Mouse (Mus musculus): ENCODE results near the gene Nlrp14.
A peak's percentile ranks its signal among the peaks of the same experiment; 100 is the strongest.

DNA sequence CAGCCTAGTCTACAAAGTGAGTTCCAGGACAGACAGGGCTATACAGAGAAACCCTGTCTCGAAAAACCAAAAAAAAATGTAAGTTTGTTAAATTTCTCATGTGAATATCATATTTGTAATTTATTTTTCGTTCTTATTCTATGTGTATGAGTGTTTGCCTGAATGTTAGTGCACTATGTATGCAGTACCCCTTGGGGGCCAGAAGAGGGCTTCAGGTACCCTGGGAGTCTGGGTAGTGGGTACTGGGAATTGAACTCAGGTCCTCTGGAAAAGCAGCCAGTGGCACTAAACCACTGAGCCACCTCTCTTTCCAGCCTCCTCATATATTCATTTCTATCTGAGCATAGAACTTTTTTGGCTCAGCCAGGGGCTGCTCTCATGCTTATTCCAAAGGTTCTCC, 50.1 kb downstream of the Nlrp14 start:
- 0 out of 2 replicates have a peak, but pooled peaks have one; percentile 8 for TF ChIP-seq CTCF (conservative IDR thresholded peaks at IDR 0.05; ENCODE audit: insufficient read depth, insufficient read length, low read depth, low read length)
- TF ChIP-seq POLR2A (IDR thresholded peaks at IDR 0.05; ENCODE audit: low read depth, low read length) = no peak
